Mouse (Mus musculus): ENCODE data around the gene Hhatl. TPM values are rescaled to one million over a fixed set of nuclear protein-coding genes. Genes with fewer than 3 reads are reported as not detected.

Gene Hhatl
- 17.1 and 18.6 TPM in 2 replicates for polyA plus RNA-seq (2021; fragmentation: Nextera tagmentation)
- long read RNA-seq, experiment 1, transcript Hhatl-201 (12 exons, 1,870 nt), result major isoform, 30 of 46 reads
- long read RNA-seq, experiment 1, partial matches to known transcripts, result 1 of 46 reads
- long read RNA-seq, experiment 1, other reads (novel, unspliced or antisense), result 15 of 46 reads
- long read RNA-seq, experiment 2, transcript Hhatl-201 (12 exons, 1,870 nt), result major isoform, 17 of 28 reads
- long read RNA-seq, experiment 2, partial matches to known transcripts, result 5 of 28 reads
- long read RNA-seq, experiment 2, other reads (novel, unspliced or antisense), result 6 of 28 reads

GRCm38 (mm10) chr9:121791757-121792521, at the start of gene Hhatl:
Gene Hhatl, minus strand, starts transcription at chr9:121792507.

DNA sequence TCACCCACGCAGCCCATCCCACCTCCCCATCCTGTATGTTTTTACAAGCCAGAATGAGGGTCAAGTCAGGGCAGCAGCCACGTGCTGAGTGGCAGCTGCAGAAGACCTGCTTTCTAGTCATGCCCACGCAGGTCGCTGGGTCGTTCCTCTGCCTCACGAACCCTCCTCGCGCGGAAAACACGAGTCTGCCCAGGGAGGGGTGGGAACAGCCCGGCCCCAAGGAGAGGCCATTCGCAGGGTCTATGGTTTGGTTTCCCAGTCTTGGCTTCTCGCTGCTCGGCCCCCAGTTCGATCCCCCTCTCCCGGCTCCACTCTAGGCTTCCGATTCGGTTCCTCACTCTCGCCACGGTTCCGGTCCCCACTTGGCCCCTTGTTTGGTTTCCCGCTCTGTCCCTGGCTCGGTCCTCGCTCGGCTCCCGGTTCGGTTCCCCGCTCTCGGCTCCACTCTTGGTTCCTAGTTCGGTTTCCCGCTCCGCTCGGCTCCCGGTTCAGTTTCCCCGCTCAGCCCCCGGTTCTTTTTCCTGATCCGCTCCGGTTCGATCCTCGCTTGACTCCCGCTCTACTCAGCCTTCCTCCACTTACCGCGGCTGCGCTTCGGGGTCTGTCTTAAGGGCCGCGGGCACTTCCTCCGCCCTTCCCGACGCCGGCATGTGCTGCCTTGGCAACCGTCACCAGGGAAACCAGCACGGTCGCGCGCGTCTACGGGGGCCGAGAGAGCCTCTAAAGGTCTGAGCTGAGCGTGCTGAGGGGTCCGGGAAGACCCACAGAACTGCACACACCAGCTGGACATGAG, 46.7 kb upstream of the Hhatl start, which contains the start of gene Ccdc13:
Gene Ccdc13 (minus strand): TSS at position 633 of the 793 bp plus-strand sequence.

DNA sequence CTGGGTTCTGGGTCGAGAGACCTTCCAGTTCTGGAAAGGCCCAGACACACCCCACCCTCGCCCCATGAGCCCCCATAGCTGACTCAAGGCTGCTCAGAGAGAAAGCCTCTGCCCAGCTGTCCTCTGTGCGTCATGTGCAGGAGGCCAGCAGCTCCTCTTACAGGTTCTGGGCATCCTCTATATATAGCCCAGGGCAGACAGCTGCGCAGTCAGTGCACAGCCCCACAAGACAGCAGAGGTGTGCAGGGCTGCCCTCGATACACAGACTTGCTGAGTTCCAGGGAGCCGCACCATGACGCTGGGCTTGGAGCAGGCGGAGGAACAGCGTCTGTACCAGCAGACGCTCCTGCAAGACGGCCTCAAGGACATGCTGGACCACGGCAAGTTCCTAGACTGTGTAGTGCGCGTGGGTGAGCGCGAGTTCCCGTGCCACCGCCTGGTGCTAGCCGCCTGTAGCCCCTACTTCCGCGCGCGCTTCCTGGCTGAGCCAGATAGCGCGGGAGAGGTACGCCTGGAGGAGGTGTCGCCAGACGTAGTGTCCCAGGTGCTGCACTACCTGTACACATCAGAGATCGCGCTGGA, 14.7 kb downstream of the Hhatl start, which contains the start of gene Klhl40:
Gene Klhl40 (plus strand): TSS at position 124 of the 582 bp plus-strand sequence.

DNA sequence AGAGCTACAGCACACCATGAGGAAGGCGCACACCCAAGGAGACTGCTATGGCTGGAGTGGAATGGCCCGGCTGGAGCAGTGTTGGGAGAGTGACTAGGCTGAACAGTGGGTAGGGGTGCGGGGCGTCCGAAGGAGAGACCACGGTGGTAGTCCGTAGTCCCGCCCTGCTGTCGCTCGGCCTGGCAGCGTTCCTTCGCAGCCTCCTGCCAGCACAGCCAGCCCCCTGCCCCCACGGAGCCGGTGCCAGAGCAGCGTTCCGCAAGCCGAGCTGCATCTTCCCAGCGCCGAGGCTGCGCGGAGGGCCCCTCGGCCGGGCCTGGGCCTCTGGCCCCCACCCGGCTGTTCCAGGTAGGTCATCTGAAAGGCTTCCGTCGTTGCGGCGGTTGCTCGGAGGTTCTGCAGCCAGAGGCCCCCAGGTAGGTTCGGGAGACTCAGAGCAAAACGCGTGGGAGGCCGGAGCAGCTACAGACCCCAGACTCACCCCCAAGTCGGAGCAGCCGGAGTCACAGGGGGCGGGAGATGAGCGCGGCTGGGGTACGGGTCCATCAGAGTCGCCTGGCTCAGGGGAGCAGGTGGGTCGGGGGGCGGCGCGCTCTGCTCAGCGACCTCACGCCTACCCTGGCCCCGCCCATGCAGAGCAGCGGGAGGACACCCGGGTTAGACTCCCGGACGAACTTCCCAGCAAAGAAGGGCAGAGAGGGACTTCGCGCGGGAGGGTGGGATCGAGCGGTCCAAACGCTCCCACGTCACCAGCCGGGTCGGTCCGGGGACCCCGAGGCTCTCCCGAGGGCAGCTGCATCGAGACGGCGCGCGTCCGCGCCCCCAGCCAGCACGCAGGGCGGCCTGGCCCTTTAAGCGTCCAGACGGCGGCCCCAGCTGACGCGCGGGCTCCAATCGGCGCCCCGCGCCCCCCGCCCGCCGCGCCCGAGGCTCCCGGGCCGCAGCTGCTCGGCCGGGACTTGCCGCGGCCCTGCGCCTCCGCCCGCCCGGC, 32.9 kb downstream of the Hhatl start, which contains the start of gene Zfp651:
Gene Zfp651 (plus strand): TSS at position 240 of the 991 bp plus-strand sequence.

Other genes starting within 250 kb of the Hhatl start
- 1.3 and 3.2 TPM in 2 replicates for gene Lyzl4, start 150.4 kb downstream of the Hhatl start, polyA plus RNA-seq (2021; fragmentation: Nextera tagmentation)
- gene Vipr1, start 149.8 kb downstream of the Hhatl start, polyA plus RNA-seq (2021; fragmentation: Nextera tagmentation), result 2.2 and 3.0 TPM in 2 replicates
- gene Sec22c, start 87.0 kb downstream of the Hhatl start, polyA plus RNA-seq (2021; fragmentation: Nextera tagmentation), result 4.9 and 9.2 TPM in 2 replicates
- 339 and 487 TPM in 2 replicates for gene Ss18l2, start 82.2 kb downstream of the Hhatl start, polyA plus RNA-seq (2021; fragmentation: Nextera tagmentation)
- 15.9 and 20.9 TPM in 2 replicates for gene Nktr, start 73.3 kb downstream of the Hhatl start, polyA plus RNA-seq (2021; fragmentation: Nextera tagmentation)
- 7.3 and 8.1 TPM in 2 replicates for gene Zfp651, start 33.2 kb downstream of the Hhatl start, polyA plus RNA-seq (2021; fragmentation: Nextera tagmentation)
- 7.3 and 9.7 TPM in 2 replicates for gene Klhl40, start 14.9 kb downstream of the Hhatl start, polyA plus RNA-seq (2021; fragmentation: Nextera tagmentation)
- gene Ccdc13, start 47.0 kb upstream of the Hhatl start, polyA plus RNA-seq (2021; fragmentation: Nextera tagmentation), result 10.9 and 11.3 TPM in 2 replicates
- gene Higd1a, start 65.9 kb upstream of the Hhatl start, polyA plus RNA-seq (2021; fragmentation: Nextera tagmentation), result 255 and 284 TPM in 2 replicates
- 1.2 and 1.5 TPM in 2 replicates for gene Ackr2, start 105.8 kb upstream of the Hhatl start, polyA plus RNA-seq (2021; fragmentation: Nextera tagmentation)
- 0.09 TPM in 1 of 2 replicates, not detected in the other for gene Cyp8b1, start 123.8 kb upstream of the Hhatl start, polyA plus RNA-seq (2021; fragmentation: Nextera tagmentation)
- gene Fam198a, start 158.5 kb upstream of the Hhatl start, polyA plus RNA-seq (2021; fragmentation: Nextera tagmentation), result 2.7 and 3.5 TPM in 2 replicates
- 40.9 and 43.0 TPM in 2 replicates for gene Pomgnt2, start 204.6 kb upstream of the Hhatl start, polyA plus RNA-seq (2021; fragmentation: Nextera tagmentation)